Mouse (Mus musculus) hindbrain, embryonic 16.5 days (tissue): ENCODE data around the gene Lhpp. TPM values are rescaled to one million over a fixed set of nuclear protein-coding genes. Genes with fewer than 3 reads are reported as not detected.
A peak's percentile ranks its signal among the peaks of the same experiment; 100 is the strongest.

Source experiments
- ATAC-seq: fragments of 200-750 bp; cut with Nextera tagmentation; 2 replicates; pipeline ENCODE4 v1.8.0; 2017; ENCODE audit warnings: moderate TSS enrichment, moderate library complexity
- H3K27ac ChIP-seq: fragments of 300-500 bp; sonication (generic); 2 replicates; pipeline ENCODE4 v1.5.1; 2014; ENCODE audit warnings: low read depth, mild to moderate bottlenecking, control low read depth, low read length, moderate library complexity
- H3K27me3 ChIP-seq: fragments of 300-500 bp; sonication (generic); replicated peaks from 2 replicates; pipeline ENCODE4 v1.6.1; 2014; ENCODE audit warnings: low read length; ENCODE audit not compliant: control insufficient read depth, insufficient read depth
- H3K36me3 ChIP-seq: fragments of 300-500 bp; sonication (generic); 2 replicates; pipeline ENCODE4 v1.6.1; 2014; ENCODE audit warnings: mild to moderate bottlenecking, low read length, moderate library complexity, mixed read lengths; ENCODE audit not compliant: control insufficient read depth, insufficient read depth
- H3K4me1 ChIP-seq: fragments of 300-500 bp; sonication (generic); 2 replicates; pipeline ENCODE4 v1.6.1; 2014; ENCODE audit warnings: low read depth, low read length; ENCODE audit not compliant: control insufficient read depth, insufficient read depth
- H3K4me2 ChIP-seq: fragments of 300-500 bp; sonication (generic); 2 replicates; pipeline ENCODE4 v1.6.1; 2014; ENCODE audit warnings: mild to moderate bottlenecking, low read length, control low read depth, moderate library complexity
- H3K4me3 ChIP-seq: fragments of 300-500 bp; sonication (generic); 2 replicates; pipeline ENCODE4 v1.5.1; 2014; ENCODE audit warnings: mild to moderate bottlenecking, low read length, control low read depth, moderate library complexity
- H3K9ac ChIP-seq: fragments of 300-500 bp; sonication (generic); 2 replicates; pipeline ENCODE4 v1.6.1; 2014; ENCODE audit warnings: low read depth, mild to moderate bottlenecking, control low read depth, low read length, moderate library complexity
- H3K9me3 ChIP-seq: fragments of 300-500 bp; sonication (generic); 2 replicates; pipeline ENCODE4 v1.6.1; 2014; ENCODE audit warnings: mild to moderate bottlenecking, low read length, moderate library complexity; ENCODE audit not compliant: control insufficient read depth
- WGBS: fragments of 180-500 bp; shearing (Covaris S2); extraction: QIAGEN DNeasy Blood & Tissue Kit; methylation state at CpG from one replicate; pipeline ENCODE4 v1.1.7; 2014; 5-methylcytosine and 5-hydroxymethylcytosine counted together
- polyA plus RNA-seq: library from polyadenylated mRNA; unstranded; fragments of >200 nt; fragmentation: Nextera tagmentation; extraction: Ambion mirVana; gene quantifications from 2 replicates; pipeline ENCODE4 v1.2.1, GENCODE M21; 2015

The Lhpp gene
- polyA plus RNA-seq, 1 experiment from 2014 or later = 56.2 TPM

- Histone ChIP-seq H3K4me2 (no peak overlapping the region), H3K36me3 (no peaks in the 10 kb centered on the region), H3K4me1 (peaks cover 19% of the 10 kb centered on the region), H3K4me3 (no peak overlapping the region), H3K9ac (no peak overlapping the region), H3K27ac (no peak overlapping the region), H3K9me3 (no peaks in the 10 kb centered on the region), H3K27me3 (no peaks in the 10 kb centered on the region)
- WGBS = 61% methylated on average over 13 of the region's 13 CpGs
- no peak for ATAC-seq
These were observed 115.8 kb downstream of the Lhpp start for GRCm38 (mm10) chr7:132726106-132726861.

- Histone ChIP-seq H3K4me2 (no peak overlapping the region), H3K9ac (no peak overlapping the region), H3K36me3 (no peaks in the 10 kb centered on the region), H3K9me3 (no peaks in the 10 kb centered on the region), H3K4me1 (peaks cover 44% of the 10 kb centered on the region), H3K4me3 (no peak overlapping the region), H3K27ac (no peak overlapping the region), H3K27me3 (no peaks in the 10 kb centered on the region)
- WGBS = 74% methylated on average over 4 of the region's 4 CpGs
- ATAC-seq = no peak
These were observed 118.8 kb downstream of the Lhpp start for GRCm38 (mm10) chr7:132729093-132729831.

DNA sequence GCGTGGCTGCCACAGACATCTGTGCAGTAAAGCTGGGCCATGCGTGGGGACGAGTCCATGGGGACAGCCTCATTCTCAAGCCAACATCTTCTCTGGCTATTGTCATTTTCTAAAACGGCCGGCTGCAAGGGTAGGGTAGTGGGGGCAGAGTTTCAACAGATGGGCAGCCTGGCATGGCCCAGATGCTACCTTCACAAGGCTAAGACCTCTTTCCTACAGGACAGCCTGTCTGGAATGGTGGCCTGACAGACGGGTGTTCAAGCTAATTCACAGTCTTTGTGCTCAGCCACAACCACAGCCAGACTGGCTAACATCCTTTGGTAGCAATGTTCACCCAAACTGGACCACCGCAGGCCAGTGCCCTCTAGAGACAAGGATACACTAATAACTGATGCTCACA lies 120.1 kb downstream of the Lhpp start:
- H3K36me3 ChIP-seq = no peaks in the 10 kb centered on the region
- no peak overlapping the region for H3K9ac ChIP-seq
- H3K4me3 ChIP-seq = no peak overlapping the region
- H3K27ac ChIP-seq = peak overlapping the region; percentile 37
- ATAC-seq = no peak
- no peak overlapping the region for H3K4me2 ChIP-seq
- H3K27me3 ChIP-seq = no peaks in the 10 kb centered on the region
- H3K9me3 ChIP-seq = no peaks in the 10 kb centered on the region
- peaks cover 41% of the 10 kb centered on the region for H3K4me1 ChIP-seq
- WGBS = 58% methylated on average over 7 of the region's 7 CpGs

- no peaks in the 10 kb centered on the region for H3K27me3 ChIP-seq
- 27% methylated on average over 6 of the region's 6 CpGs for whole genome bisulfite sequencing
- no peaks in the 10 kb centered on the region for H3K36me3 ChIP-seq
- peaks cover 47% of the 10 kb centered on the region for H3K4me1 ChIP-seq
- no peak overlapping the region for H3K4me3 ChIP-seq
- ATAC-seq = peak; percentile 11; the same call in 1 of the 2 replicates
- H3K9ac ChIP-seq = no peak overlapping the region
- no peak overlapping the region for H3K4me2 ChIP-seq
- H3K27ac ChIP-seq = peak overlapping the region; percentile 37
- H3K9me3 ChIP-seq = no peaks in the 10 kb centered on the region
These were observed 121.1 kb downstream of the Lhpp start for GRCm38 (mm10) chr7:132731558-132731957.

- H3K4me2 ChIP-seq = no peak overlapping the region
- no peaks in the 10 kb centered on the region for H3K36me3 ChIP-seq
- peak; percentile 45; the same call in 1 of the 2 replicates for ATAC-seq
- H3K27me3 ChIP-seq = no peaks in the 10 kb centered on the region
- H3K9me3 ChIP-seq = no peaks in the 10 kb centered on the region
- peak overlapping the region; percentile 67 for H3K27ac ChIP-seq
- no peak overlapping the region for H3K9ac ChIP-seq
- peaks cover 48% of the 10 kb centered on the region for H3K4me1 ChIP-seq
- no peak overlapping the region for H3K4me3 ChIP-seq
- 36% methylated on average over 6 of the region's 6 CpGs for WGBS
These were observed 121.8 kb downstream of the Lhpp start for GRCm38 (mm10) chr7:132732136-132732789.

- ATAC-seq = peak; percentile 31; the same call in 1 of the 2 replicates
- WGBS = 29% methylated on average over 6 of the region's 6 CpGs
- Histone ChIP-seq H3K27me3 (no peaks in the 10 kb centered on the region), H3K27ac (peak overlapping the region; percentile 67; the same call in 1 of the 2 replicates), H3K4me2 (no peak overlapping the region), H3K9ac (no peak overlapping the region), H3K4me3 (no peak overlapping the region), H3K4me1 (peaks cover 48% of the 10 kb centered on the region), H3K9me3 (no peaks in the 10 kb centered on the region), H3K36me3 (no peaks in the 10 kb centered on the region)
These were observed 123.1 kb downstream of the Lhpp start for GRCm38 (mm10) chr7:132733521-132733920.

GRCm38 (mm10) chr7:132734222-132734621 lies 123.8 kb downstream of the Lhpp start:
- H3K4me1 ChIP-seq = peaks cover 48% of the 10 kb centered on the region
- H3K4me3 ChIP-seq = no peak overlapping the region
- ATAC-seq = no peak
- no peaks in the 10 kb centered on the region for H3K36me3 ChIP-seq
- H3K27ac ChIP-seq = no peak overlapping the region
- H3K4me2 ChIP-seq = no peak overlapping the region
- H3K9me3 ChIP-seq = no peaks in the 10 kb centered on the region
- H3K27me3 ChIP-seq = no peaks in the 10 kb centered on the region
- 74% methylated on average over 9 of the region's 9 CpGs for WGBS
- no peak overlapping the region for H3K9ac ChIP-seq

GRCm38 (mm10) chr7:132735145-132735544 lies 124.7 kb downstream of the Lhpp start:
- H3K27ac ChIP-seq = no peak overlapping the region
- H3K36me3 ChIP-seq = no peaks in the 10 kb centered on the region
- no peak overlapping the region for H3K9ac ChIP-seq
- no peak overlapping the region for H3K4me2 ChIP-seq
- peaks cover 45% of the 10 kb centered on the region for H3K4me1 ChIP-seq
- 75% methylated on average over 5 of the region's 5 CpGs for WGBS
- ATAC-seq = no peak
- no peak overlapping the region for H3K4me3 ChIP-seq
- no peaks in the 10 kb centered on the region for H3K27me3 ChIP-seq
- H3K9me3 ChIP-seq = no peaks in the 10 kb centered on the region
